Mouse (Mus musculus): ENCODE measurements at regions not wholly inside any gene's neighbourhood (a gene's known extent, or its start where the extent isn't known, plus 50 kb on each side); places are given as distances from the start of the nearest gene placed in this dataset.

GRCm38 (mm10) chr17:62546286-62546685, 334.8 kb downstream of the Efna5 start:
- H3K4me3 ChIP-seq (replicated peaks; ENCODE audit: low read length), result no peak overlapping the region
- no peaks in the 10 kb centered on the region for H3K27me3 ChIP-seq (replicated peaks; ENCODE audit: control insufficient read depth, insufficient read depth, low read length)
- no peaks in the 10 kb centered on the region for H3K36me3 ChIP-seq (ENCODE audit: control insufficient read depth, insufficient read depth)
- whole genome bisulfite sequencing, result 87% methylated on average over 7 of the region's 7 CpGs
- H3K9me3 ChIP-seq (ENCODE audit: control insufficient read depth, low read length), result no peaks in the 10 kb centered on the region
- no peak overlapping the region for H3K4me2 ChIP-seq (ENCODE audit: low read length)
- H3K4me1 ChIP-seq (replicated peaks; ENCODE audit: control insufficient read depth, insufficient read depth, low read length), result peaks cover 3% of the 10 kb centered on the region
- H3K9ac ChIP-seq (replicated peaks; ENCODE audit: low read depth, low read length), result no peak overlapping the region
- ATAC-seq, result no peak
- H3K27ac ChIP-seq (ENCODE audit: low read length), result no peak overlapping the region

DNA sequence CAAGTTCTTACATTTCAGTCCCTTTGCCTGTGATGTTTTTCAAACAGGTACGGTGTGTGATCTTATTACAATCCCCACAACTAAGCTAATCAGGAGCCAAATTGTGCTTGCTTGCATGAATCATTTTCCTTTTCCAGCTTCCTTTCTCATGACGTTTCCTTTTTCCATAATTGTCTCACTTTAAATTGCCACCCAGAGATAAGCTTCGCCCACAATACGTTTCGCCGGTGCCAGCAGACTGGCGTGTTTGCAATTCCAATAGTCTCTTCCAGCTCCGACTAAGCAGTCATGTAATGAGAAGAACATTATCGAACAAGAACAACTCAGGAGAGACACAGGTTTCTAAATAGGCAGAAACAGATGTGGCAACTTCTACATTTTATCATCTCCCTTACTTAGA, 335.8 kb downstream of the Efna5 start:
- no peak overlapping the region for H3K4me2 ChIP-seq (ENCODE audit: low read length)
- no peaks in the 10 kb centered on the region for H3K27me3 ChIP-seq (replicated peaks; ENCODE audit: control insufficient read depth, insufficient read depth, low read length)
- no peak for ATAC-seq
- H3K4me3 ChIP-seq (replicated peaks; ENCODE audit: low read length), result no peak overlapping the region
- no peak overlapping the region for H3K27ac ChIP-seq (ENCODE audit: low read length)
- peaks cover 3% of the 10 kb centered on the region for H3K4me1 ChIP-seq (replicated peaks; ENCODE audit: control insufficient read depth, insufficient read depth, low read length)
- H3K9me3 ChIP-seq (ENCODE audit: control insufficient read depth, low read length), result no peaks in the 10 kb centered on the region
- H3K9ac ChIP-seq (replicated peaks; ENCODE audit: low read depth, low read length), result no peak overlapping the region
- no peaks in the 10 kb centered on the region for H3K36me3 ChIP-seq (ENCODE audit: control insufficient read depth, insufficient read depth)
- 23% methylated on average over 9 of the region's 9 CpGs for WGBS

GRCm38 (mm10) chr17:62543056-62543975, 337.8 kb downstream of the Efna5 start:
- Histone ChIP-seq H3K27me3 (replicated peaks; ENCODE audit: control insufficient read depth, insufficient read depth, low read length) (no peaks in the 10 kb centered on the region), H3K9ac (replicated peaks; ENCODE audit: low read depth, low read length) (no peak overlapping the region), H3K9me3 (ENCODE audit: control insufficient read depth, low read length) (no peaks in the 10 kb centered on the region), H3K4me2 (ENCODE audit: low read length) (no peak overlapping the region), H3K27ac (ENCODE audit: low read length) (no peak overlapping the region), H3K4me1 (replicated peaks; ENCODE audit: control insufficient read depth, insufficient read depth, low read length) (peaks cover 3% of the 10 kb centered on the region), H3K4me3 (replicated peaks; ENCODE audit: low read length) (no peak overlapping the region), H3K36me3 (ENCODE audit: control insufficient read depth, insufficient read depth) (no peaks in the 10 kb centered on the region)
- WGBS, result 82% methylated on average over 18 of the region's 18 CpGs
- ATAC-seq, result no peak

- ATAC-seq, result no peak
- Histone ChIP-seq H3K4me1 (replicated peaks; ENCODE audit: control insufficient read depth, insufficient read depth, low read length) (no peaks in the 10 kb centered on the region), H3K9ac (replicated peaks; ENCODE audit: low read depth, low read length) (no peak overlapping the region), H3K27me3 (replicated peaks; ENCODE audit: control insufficient read depth, insufficient read depth, low read length) (no peaks in the 10 kb centered on the region), H3K36me3 (ENCODE audit: control insufficient read depth, insufficient read depth) (no peaks in the 10 kb centered on the region), H3K9me3 (ENCODE audit: control insufficient read depth, low read length) (no peaks in the 10 kb centered on the region), H3K27ac (ENCODE audit: low read length) (no peak overlapping the region), H3K4me2 (ENCODE audit: low read length) (no peak overlapping the region), H3K4me3 (replicated peaks; ENCODE audit: low read length) (no peak overlapping the region)
- 64% methylated on average over 2 of the region's 2 CpGs for WGBS
Measured at GRCm38 (mm10) chr17:62529911-62530310, 351.2 kb downstream of the Efna5 start.

DNA sequence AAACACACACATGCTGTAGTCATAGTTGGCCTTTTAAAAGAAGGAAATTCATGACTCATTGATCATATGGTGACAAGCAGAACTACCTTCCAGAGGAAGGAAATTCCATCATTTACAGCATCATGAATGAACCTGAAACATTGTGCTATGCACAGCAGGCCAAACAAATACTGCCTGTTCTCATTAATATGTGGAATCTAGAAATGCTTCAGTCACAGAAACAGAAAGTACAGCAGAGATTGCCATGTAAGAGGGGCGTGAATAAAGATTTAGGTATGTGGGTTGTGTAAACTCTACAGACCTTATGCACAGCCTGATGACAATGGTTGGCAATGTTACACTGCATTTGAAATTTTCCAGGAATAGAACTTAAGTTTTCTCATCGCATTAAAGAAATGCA, 353.6 kb downstream of the Efna5 start:
- H3K4me3 ChIP-seq (replicated peaks; ENCODE audit: low read length), result no peak overlapping the region
- H3K27me3 ChIP-seq (replicated peaks; ENCODE audit: control insufficient read depth, insufficient read depth, low read length), result no peaks in the 10 kb centered on the region
- no peaks in the 10 kb centered on the region for H3K36me3 ChIP-seq (ENCODE audit: control insufficient read depth, insufficient read depth)
- H3K4me1 ChIP-seq (replicated peaks; ENCODE audit: control insufficient read depth, insufficient read depth, low read length), result no peaks in the 10 kb centered on the region
- H3K9ac ChIP-seq (replicated peaks; ENCODE audit: low read depth, low read length), result no peak overlapping the region
- H3K27ac ChIP-seq (ENCODE audit: low read length), result no peak overlapping the region
- no peak overlapping the region for H3K4me2 ChIP-seq (ENCODE audit: low read length)
- H3K9me3 ChIP-seq (ENCODE audit: control insufficient read depth, low read length), result no peaks in the 10 kb centered on the region
- ATAC-seq, result no peak
- WGBS, result 89% methylated on average over 2 of the region's 2 CpGs

DNA sequence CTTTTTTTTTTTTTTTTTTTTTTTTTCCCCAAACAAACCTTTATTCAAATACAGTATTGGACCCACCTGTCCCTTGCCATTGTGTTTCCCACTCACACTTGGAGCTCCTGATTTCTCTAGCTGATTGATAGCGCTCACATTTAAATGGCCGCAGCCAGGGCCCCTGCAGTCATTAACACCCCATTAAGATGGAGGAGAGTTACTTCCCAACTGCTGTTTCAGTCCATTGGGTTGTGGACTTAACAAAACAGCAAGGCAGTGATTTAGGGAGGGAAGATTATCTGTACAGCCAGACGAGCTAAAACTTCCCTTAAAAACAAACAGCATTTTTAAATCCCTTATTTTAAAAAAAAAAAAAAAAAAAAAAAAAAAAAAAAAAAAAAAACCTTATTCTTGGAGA, 367.5 kb downstream of the Efna5 start:
- 62% methylated on average over 3 of the region's 3 CpGs for WGBS
- Histone ChIP-seq H3K9me3 (ENCODE audit: control insufficient read depth, low read length) (no peaks in the 10 kb centered on the region), H3K4me1 (replicated peaks; ENCODE audit: control insufficient read depth, insufficient read depth, low read length) (no peaks in the 10 kb centered on the region), H3K36me3 (ENCODE audit: control insufficient read depth, insufficient read depth) (no peaks in the 10 kb centered on the region), H3K9ac (replicated peaks; ENCODE audit: low read depth, low read length) (no peak overlapping the region), H3K27ac (ENCODE audit: low read length) (no peak overlapping the region), H3K4me3 (replicated peaks; ENCODE audit: low read length) (no peak overlapping the region), H3K27me3 (replicated peaks; ENCODE audit: control insufficient read depth, insufficient read depth, low read length) (no peaks in the 10 kb centered on the region), H3K4me2 (ENCODE audit: low read length) (no peak overlapping the region)
- ATAC-seq, result no peak

DNA sequence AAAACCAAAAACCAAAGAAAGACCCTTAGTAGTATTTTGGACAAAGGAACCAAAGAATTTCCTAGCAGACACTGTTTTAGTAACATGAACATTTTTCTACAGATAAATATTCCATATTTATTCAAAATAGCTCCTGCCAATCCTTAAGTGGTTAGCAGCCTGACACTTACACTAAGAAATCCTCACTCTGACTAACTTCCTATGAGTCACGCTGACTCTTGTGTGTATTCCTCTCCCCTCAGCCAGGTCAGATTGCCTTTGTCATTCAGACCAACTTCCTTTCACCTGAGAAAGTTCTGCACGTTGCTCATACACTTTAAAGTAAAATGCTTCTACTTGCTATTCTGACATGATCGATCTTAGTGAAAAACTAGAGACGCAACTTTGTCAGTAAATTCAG, 370.9 kb downstream of the Efna5 start:
- Histone ChIP-seq H3K9ac (replicated peaks; ENCODE audit: low read depth, low read length) (no peak overlapping the region), H3K27me3 (replicated peaks; ENCODE audit: control insufficient read depth, insufficient read depth, low read length) (no peaks in the 10 kb centered on the region), H3K4me3 (replicated peaks; ENCODE audit: low read length) (no peak overlapping the region), H3K4me1 (replicated peaks; ENCODE audit: control insufficient read depth, insufficient read depth, low read length) (no peaks in the 10 kb centered on the region), H3K9me3 (ENCODE audit: control insufficient read depth, low read length) (no peaks in the 10 kb centered on the region), H3K27ac (ENCODE audit: low read length) (no peak overlapping the region), H3K36me3 (ENCODE audit: control insufficient read depth, insufficient read depth) (no peaks in the 10 kb centered on the region), H3K4me2 (ENCODE audit: low read length) (no peak overlapping the region)
- WGBS, result 95% methylated on average over 4 of the region's 4 CpGs
- ATAC-seq, result no peak

DNA sequence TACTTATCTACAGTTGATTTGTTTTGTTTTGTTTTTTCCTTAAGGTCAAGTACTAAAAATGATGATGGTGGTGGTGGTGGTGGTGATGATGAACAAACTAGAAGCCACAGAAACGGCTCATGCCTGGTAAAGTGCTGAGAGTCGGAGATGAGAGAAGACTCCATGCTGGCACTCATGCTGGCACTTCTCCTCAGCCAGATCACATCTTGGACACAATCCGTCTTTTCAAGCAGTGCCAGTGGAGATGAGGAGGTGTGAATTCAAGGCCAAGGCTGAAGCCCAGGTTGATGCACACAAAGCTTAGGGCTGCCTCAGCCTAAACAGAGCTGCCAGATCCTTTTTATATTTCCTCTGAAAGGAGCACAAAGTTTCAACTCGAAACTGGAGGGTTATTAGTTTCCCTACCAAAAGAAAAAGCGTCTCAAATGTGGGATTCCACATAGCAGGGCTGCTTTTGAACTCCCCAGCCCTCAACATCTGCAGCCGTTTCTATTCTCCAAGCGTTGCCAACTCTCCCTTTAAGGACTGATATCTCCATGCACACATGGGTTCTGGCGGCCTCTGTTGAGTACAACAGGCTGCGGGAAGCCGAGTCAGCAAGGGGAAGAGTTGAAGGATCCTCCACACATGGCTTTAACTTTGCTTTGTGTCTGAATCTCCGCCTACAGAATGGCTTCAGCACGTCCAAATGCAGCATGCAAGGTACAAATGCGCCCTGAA, 373.2 kb downstream of the Efna5 start:
- Histone ChIP-seq H3K27me3 (replicated peaks; ENCODE audit: control insufficient read depth, insufficient read depth, low read length) (no peaks in the 10 kb centered on the region), H3K9me3 (ENCODE audit: control insufficient read depth, low read length) (no peaks in the 10 kb centered on the region), H3K9ac (replicated peaks; ENCODE audit: low read depth, low read length) (no peak overlapping the region), H3K27ac (ENCODE audit: low read length) (no peak overlapping the region), H3K36me3 (ENCODE audit: control insufficient read depth, insufficient read depth) (no peaks in the 10 kb centered on the region), H3K4me2 (ENCODE audit: low read length) (no peak overlapping the region), H3K4me3 (replicated peaks; ENCODE audit: low read length) (no peak overlapping the region), H3K4me1 (replicated peaks; ENCODE audit: control insufficient read depth, insufficient read depth, low read length) (no peaks in the 10 kb centered on the region)
- ATAC-seq, result no peak
- whole genome bisulfite sequencing, result 70% methylated on average over 13 of the region's 13 CpGs

GRCm38 (mm10) chr17:62504691-62505090, 376.4 kb downstream of the Efna5 start:
- WGBS, result 83% methylated on average over 6 of the region's 6 CpGs
- Histone ChIP-seq H3K4me3 (replicated peaks; ENCODE audit: low read length) (no peak overlapping the region), H3K9ac (replicated peaks; ENCODE audit: low read depth, low read length) (no peak overlapping the region), H3K27me3 (replicated peaks; ENCODE audit: control insufficient read depth, insufficient read depth, low read length) (no peaks in the 10 kb centered on the region), H3K9me3 (ENCODE audit: control insufficient read depth, low read length) (no peaks in the 10 kb centered on the region), H3K36me3 (ENCODE audit: control insufficient read depth, insufficient read depth) (no peaks in the 10 kb centered on the region), H3K27ac (ENCODE audit: low read length) (no peak overlapping the region), H3K4me2 (ENCODE audit: low read length) (no peak overlapping the region), H3K4me1 (replicated peaks; ENCODE audit: control insufficient read depth, insufficient read depth, low read length) (no peaks in the 10 kb centered on the region)
- no peak for ATAC-seq
